Comparison of ENCODE assay signal across 16 mouse cellular contexts in the genomic region with DNA sequence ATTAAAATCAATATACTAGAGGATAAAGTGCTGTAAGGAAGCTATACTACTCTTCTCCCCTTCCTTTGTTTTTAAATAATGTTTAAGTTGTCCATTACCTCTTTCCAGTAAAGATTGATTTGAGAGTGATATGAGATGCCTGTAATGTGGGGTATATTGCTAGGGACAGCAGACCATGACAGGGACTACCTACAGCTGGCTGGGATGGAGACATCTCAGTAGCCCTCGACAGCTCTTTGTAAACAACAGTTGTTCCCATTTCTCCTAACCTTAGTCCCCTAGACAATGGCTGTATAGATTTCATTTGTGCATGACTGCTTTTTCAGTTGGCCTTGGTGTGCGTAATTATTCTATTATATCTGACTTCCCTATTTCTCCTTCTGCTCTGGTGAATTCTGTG. TPM values are rescaled to one million over a fixed set of nuclear protein-coding genes. Genes with fewer than 3 reads are reported as not detected.
"Had no signal": no experiment of that assay in that cellular context is flagged by ENCODE, and none has a peak within 500 bp of the region (broad histone marks: within the 10 kb centered on the region; RNA-seq: fewer than 3 reads in every experiment).

No protein-coding gene starts in this region.

- H3K9ac ChIP-seq: liver, embryonic 14.5 days; lung, embryonic 15.5 days; midbrain, embryonic 13.5 days had no signal

- H3K4me2 ChIP-seq: liver, embryonic 11.5 days; lung, embryonic 15.5 days; midbrain, embryonic 13.5 days had no signal

- DNase-seq: layer of hippocampus, postnatal 36 days; lung, postnatal 10 days; lung, postnatal 36 days; right cerebral cortex, postnatal 25 days; spleen, adult 18-20 months; thymus, adult 18-20 months; thymus, postnatal 36 days had no signal

- H3K27me3 ChIP-seq: lung, embryonic 15.5 days; megakaryocyte, embryonic 14.5 days; midbrain, embryonic 13.5 days had no signal

- H3K27ac ChIP-seq: left cerebral cortex, adult 2 months; liver, embryonic 14.5 days; lung, embryonic 15.5 days; midbrain, embryonic 10.5 days; midbrain, embryonic 13.5 days had no signal

- H3K4me1 ChIP-seq: lung, embryonic 15.5 days; midbrain, embryonic 10.5 days; midbrain, embryonic 13.5 days had no signal

- H3K4me3 ChIP-seq: left cerebral cortex, adult 2 months; lung, embryonic 15.5 days; megakaryocyte, embryonic 14.5 days; midbrain, embryonic 10.5 days; midbrain, embryonic 13.5 days; myocyte had no signal

- ATAC-seq: midbrain, embryonic 13.5 days; midbrain, embryonic 16.5 days had no signal

RNA-seq across cellular contexts. Expression of a gene that starts 49.4 kb away (rescaled TPM):
- polyA plus RNA-seq: myocyte had no signal
